Mouse (Mus musculus): Measurements from ENCODE around the gene Naa15.

- TF ChIP-seq CTCF (IDR thresholded peaks at IDR 0.05; ENCODE audit: low read depth) (no peak), EP300 (IDR thresholded peaks at IDR 0.05; ENCODE audit: low read depth) (no peak)
Observed at GRCm38 (mm10) chr3:51407870-51408560, 6.9 kb upstream of the Naa15 start.

Data from liver, embryonic 14.5 days (tissue).